Mouse (Mus musculus) lung, postnatal 0 days (tissue): Measurements from ENCODE around the gene Apoe.

Source experiments
- CTCF ChIP-seq: IDR thresholded peaks from 2 replicates; pipeline ENCODE4 v1.5.1; 2016; ENCODE audit warnings: antibody characterized with exemption, mild to moderate bottlenecking
- EP300 ChIP-seq: IDR thresholded peaks from 2 replicates; pipeline ENCODE4 v1.6.1; 2016; ENCODE audit warnings: antibody characterized with exemption, mild to moderate bottlenecking, control low read depth

DNA sequence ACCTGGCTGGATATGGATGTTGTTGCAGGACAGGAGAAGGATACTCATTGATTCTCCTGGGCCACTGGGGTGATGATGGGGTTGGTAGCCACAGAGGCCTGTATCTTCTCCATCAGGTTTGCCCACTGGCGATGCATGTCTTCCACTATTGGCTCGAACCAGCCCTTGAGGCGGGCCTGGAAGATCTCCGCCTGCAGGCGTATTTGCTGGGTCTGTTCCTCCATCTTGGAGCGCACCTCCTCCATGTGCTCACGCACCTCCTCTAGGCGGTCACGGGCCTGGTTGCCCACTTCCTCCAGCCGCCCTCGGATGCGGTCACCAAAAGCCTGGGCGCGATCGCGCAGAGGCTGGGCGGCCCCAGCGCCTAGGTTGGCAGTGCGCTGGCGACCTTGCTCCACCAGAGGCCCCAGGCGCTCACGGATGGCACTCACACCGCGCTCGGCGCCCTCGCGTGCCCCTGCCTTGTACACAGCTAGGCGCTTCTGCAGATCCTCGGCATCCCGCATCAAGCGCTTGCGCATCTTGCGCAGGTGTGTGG, 2.6 kb downstream of the Apoe start:
- TF ChIP-seq CTCF (no peak), EP300 (no peak)
